Mouse (Mus musculus) embryonic stem cell, embryonic (primary cell): ENCODE measurements around the gene 1110032A03Rik.

Experiments
- CTCF ChIA-PET, 4 experiments: fragments of 300-600 bp in 2 of 4; fragments of 350-600 bp in 2 of 4; sonication (Branson Sonifier 250); formaldehyde crosslinking; loops; one replicate each; lab custom pipeline; 2022; ENCODE audit warnings: inconsistent platforms in 2 of 4; lab: Charles Lee
- POLR2A ChIA-PET, 4 experiments: fragments of 300-600 bp in 2 of 4; fragments of 350-600 bp in 2 of 4; sonication (Branson Sonifier 250); formaldehyde crosslinking; loops; one replicate each; lab custom pipeline; 2022; ENCODE audit warnings: antibody characterized with exemption in 4 of 4, inconsistent platforms in 1 of 4; lab: Charles Lee

Gene 1110032A03Rik

GRCm38 (mm10) chr9:50774991-50775612 is at the start of gene 1110032A03Rik, which contains the start of gene Alg9:
Gene 1110032A03Rik, minus strand, starts transcription at chr9:50775520.
Gene Alg9, plus strand, starts transcription at chr9:50775019.
- POLR2A ChIA-PET: interaction anchor here in 1 of 4 experiments (0.6 to 1.2 kb wide), 5 partner anchors 13 to 63 kb away, joined by 3 to 5 read pairs (median 4); no protein-coding TSS in a partner anchor

GRCm38 (mm10) chr9:50823779-50824453 is 48.6 kb upstream of the 1110032A03Rik start:
- ChIA-PET CTCF (no interaction called here), POLR2A (no interaction called here)

More at GRCm38 (mm10) chr9:50774991-50775612, at the start of gene 1110032A03Rik, which contains the start of gene Alg9:
- CTCF ChIA-PET: interaction anchor here in 3 of 4 experiments (0.6 to 0.9 kb wide), 5 partner anchors 8 to 387 kb away, joined by 3 read pairs; no protein-coding TSS in a partner anchor

- ChIA-PET POLR2A (interaction anchor here in 1 of 4 experiments (0.6 kb wide), 1 partner anchor 54 kb away, joined by 3 read pairs; the partner anchor contains the start of gene Fdxacb1), CTCF (interaction anchor here in 1 of 4 experiments (1.2 kb wide), 1 partner anchor 21 kb away, joined by 3 read pairs; no protein-coding TSS in a partner anchor)
These were observed 46.9 kb upstream of the 1110032A03Rik start for GRCm38 (mm10) chr9:50822216-50822615.

- ChIA-PET CTCF (no interaction called here), POLR2A (interaction anchor here in 1 of 4 experiments (0.6 kb wide), 2 partner anchors 36 to 54 kb away, joined by 3 read pairs; partner anchors contain the start of gene Fdxacb1)
These were observed 46.3 kb upstream of the 1110032A03Rik start for GRCm38 (mm10) chr9:50821651-50822050.

- POLR2A ChIA-PET: no interaction called here
- CTCF ChIA-PET: interaction anchor here in 1 of 4 experiments (0.6 kb wide), 1 partner anchor 17 kb away, joined by 3 read pairs; no protein-coding TSS in a partner anchor
These were observed 44.4 kb upstream of the 1110032A03Rik start for GRCm38 (mm10) chr9:50819716-50820115.

- ChIA-PET CTCF (interaction anchor here in 2 of 4 experiments (0.6 to 1.3 kb wide), 2 partner anchors 17 to 33 kb away, joined by 3 read pairs; no protein-coding TSS in a partner anchor), POLR2A (no interaction called here)
These were observed 42.7 kb upstream of the 1110032A03Rik start for GRCm38 (mm10) chr9:50818050-50818449.

GRCm38 (mm10) chr9:50816512-50816911 is 41.2 kb upstream of the 1110032A03Rik start:
- ChIA-PET CTCF (no interaction called here), POLR2A (no interaction called here)

GRCm38 (mm10) chr9:50815666-50816065 is 40.3 kb upstream of the 1110032A03Rik start:
- CTCF ChIA-PET: interaction anchor here in 2 of 4 experiments (0.6 to 0.7 kb wide), 3 partner anchors 27 to 1400 kb away, joined by 3 to 6 read pairs (median 3); no protein-coding TSS in a partner anchor

GRCm38 (mm10) chr9:50813796-50814195 is 38.5 kb upstream of the 1110032A03Rik start:
- ChIA-PET CTCF (no interaction called here), POLR2A (no interaction called here)

More at GRCm38 (mm10) chr9:50815666-50816065, 40.3 kb upstream of the 1110032A03Rik start:
- POLR2A ChIA-PET: interaction anchor here in 1 of 4 experiments (0.7 kb wide), 1 partner anchor 534 kb away, joined by 3 read pairs; no protein-coding TSS in a partner anchor

GRCm38 (mm10) chr9:50811746-50812145 is 36.4 kb upstream of the 1110032A03Rik start:
- ChIA-PET CTCF (interaction anchor here in 2 of 4 experiments (1.0 to 1.3 kb wide), 2 partner anchors 11 to 44 kb away, joined by 3 read pairs; partner anchors contain the start of gene Fdxacb1 (in 1 of the 2)), POLR2A (interaction anchor here in 3 of 4 experiments (0.6 to 1.2 kb wide), 3 partner anchors 9 to 312 kb away, joined by 3 to 5 read pairs (median 3); no protein-coding TSS in a partner anchor)

- POLR2A ChIA-PET: interaction anchor here in 1 of 4 experiments (1.2 kb wide), 1 partner anchor 8 kb away, joined by 3 read pairs; no protein-coding TSS in a partner anchor
- CTCF ChIA-PET: interaction anchor here in 2 of 4 experiments (1.0 to 1.3 kb wide), 2 partner anchors 10 to 43 kb away, joined by 3 read pairs; partner anchors contain the start of gene Fdxacb1 (in 1 of the 2)
These were observed 35.9 kb upstream of the 1110032A03Rik start for GRCm38 (mm10) chr9:50811187-50811586.

- CTCF ChIA-PET: interaction anchor here in 1 of 4 experiments (1.1 kb wide), 1 partner anchor 8 kb away, joined by 3 read pairs; no protein-coding TSS in a partner anchor
These were observed 33.8 kb upstream of the 1110032A03Rik start for GRCm38 (mm10) chr9:50809146-50809545.

GRCm38 (mm10) chr9:50808471-50808870 is 33.2 kb upstream of the 1110032A03Rik start:
- POLR2A ChIA-PET: interaction anchor here in 1 of 4 experiments (0.6 kb wide), 1 partner anchor 1574 kb away, joined by 3 read pairs; no protein-coding TSS in a partner anchor
- CTCF ChIA-PET: interaction anchor here in 1 of 4 experiments (1.1 kb wide), 1 partner anchor 8 kb away, joined by 3 read pairs; no protein-coding TSS in a partner anchor

More at GRCm38 (mm10) chr9:50809146-50809545, 33.8 kb upstream of the 1110032A03Rik start:
- POLR2A ChIA-PET: interaction anchor here in 1 of 4 experiments (0.6 kb wide), 1 partner anchor 1575 kb away, joined by 3 read pairs; no protein-coding TSS in a partner anchor

- CTCF ChIA-PET: interaction anchor here in 3 of 4 experiments (0.5 to 1.4 kb wide), 5 partner anchors 16 to 470 kb away, joined by 3 to 6 read pairs (median 3); no protein-coding TSS in a partner anchor
- POLR2A ChIA-PET: interaction anchor here in 2 of 4 experiments (0.9 to 1.3 kb wide), 3 partner anchors 9 to 31 kb away, joined by 3 read pairs; no protein-coding TSS in a partner anchor
These were observed 27.8 kb upstream of the 1110032A03Rik start for GRCm38 (mm10) chr9:50803055-50803671.

GRCm38 (mm10) chr9:50800985-50801384 is 25.7 kb upstream of the 1110032A03Rik start:
- POLR2A ChIA-PET: interaction anchor here in 3 of 4 experiments (0.6 to 1.0 kb wide), 8 partner anchors 11 to 329 kb away, joined by 3 to 4 read pairs (median 3); no protein-coding TSS in a partner anchor

GRCm38 (mm10) chr9:50798368-50798767 is 23.0 kb upstream of the 1110032A03Rik start:
- CTCF ChIA-PET: no interaction called here
- POLR2A ChIA-PET: no interaction called here

More at GRCm38 (mm10) chr9:50800985-50801384, 25.7 kb upstream of the 1110032A03Rik start:
- CTCF ChIA-PET: interaction anchor here (0.5 to 1.7 kb wide), 39 partner anchors 8 to 616 kb away, joined by 3 to 10 read pairs (median 3); partner anchors contain the start of genes Dixdc1 (in 2 of the 4), 1110032A03Rik (in 1 of the 4) and Colca2 (in 1 of the 4)

GRCm38 (mm10) chr9:50797641-50798040 is 22.3 kb upstream of the 1110032A03Rik start:
- CTCF ChIA-PET: interaction anchor here in 1 of 4 experiments (0.6 kb wide), 1 partner anchor 415 kb away, joined by 3 read pairs; no protein-coding TSS in a partner anchor
- POLR2A ChIA-PET: interaction anchor here in 1 of 4 experiments (0.5 kb wide), 1 partner anchor 274 kb away, joined by 6 read pairs; no protein-coding TSS in a partner anchor
